Mouse (Mus musculus): ENCODE measurements around the gene Atp6v0e2. TPM values are rescaled to one million over a fixed set of nuclear protein-coding genes. Genes with fewer than 3 reads are reported as not detected.
"Not testable (repeated sequence)": the region's sequence is repeated elsewhere in the genome, so short reads cannot be mapped to it uniquely, and the experiment has no call there.

Atp6v0e2 gene
- polyA plus RNA-seq, 1 experiment from 2014 or later, result 78.6 TPM

GRCm38 (mm10) chr6:48524882-48525281, 12.5 kb upstream of the Atp6v0e2 start:
- not testable (repeated sequence) for H3K4me1 ChIP-seq; H3K27me3 ChIP-seq; H3K4me3 ChIP-seq (replicated peaks); H3K9ac ChIP-seq; H3K27ac ChIP-seq; ATAC-seq (ENCODE audit: low FRiP score); H3K36me3 ChIP-seq (replicated peaks); H3K9me3 ChIP-seq; H3K4me2 ChIP-seq
- WGBS, result over 99% methylated on average over 16 of the region's 16 CpGs

- Histone ChIP-seq H3K27me3 (no peaks in the 10 kb centered on the region), H3K9ac (no peak overlapping the region), H3K27ac (no peak overlapping the region), H3K4me3 (replicated peaks) (no peak overlapping the region), H3K36me3 (replicated peaks) (no peaks in the 10 kb centered on the region; the same call in 1 of the 2 replicates), H3K4me2 (no peak overlapping the region), H3K9me3 (no peaks in the 10 kb centered on the region), H3K4me1 (no peaks in the 10 kb centered on the region)
- no peak for ATAC-seq (ENCODE audit: low FRiP score)
- 82% methylated on average over 9 of the region's 9 CpGs for WGBS
These were observed 9.5 kb upstream of the Atp6v0e2 start for GRCm38 (mm10) chr6:48527901-48528300.

- no peak overlapping the region for H3K4me2 ChIP-seq
- no peaks in the 10 kb centered on the region for H3K9me3 ChIP-seq
- H3K27ac ChIP-seq, result no peak overlapping the region
- no peak for ATAC-seq (ENCODE audit: low FRiP score)
- no peaks in the 10 kb centered on the region; the same call in 1 of the 2 replicates for H3K36me3 ChIP-seq (replicated peaks)
- no peak overlapping the region for H3K9ac ChIP-seq
- no peaks in the 10 kb centered on the region for H3K27me3 ChIP-seq
- H3K4me3 ChIP-seq (replicated peaks), result no peak overlapping the region
- no peaks in the 10 kb centered on the region for H3K4me1 ChIP-seq
- 73% methylated on average over 14 of the region's 14 CpGs for WGBS
These were observed 8.2 kb upstream of the Atp6v0e2 start for GRCm38 (mm10) chr6:48529261-48529660.

- H3K4me3 ChIP-seq (replicated peaks), result no peak overlapping the region
- H3K27me3 ChIP-seq, result no peaks in the 10 kb centered on the region
- no peak overlapping the region for H3K4me2 ChIP-seq
- H3K4me1 ChIP-seq, result no peaks in the 10 kb centered on the region
- no peak overlapping the region for H3K9ac ChIP-seq
- H3K36me3 ChIP-seq (replicated peaks), result no peaks in the 10 kb centered on the region; the same call in 1 of the 2 replicates
- ATAC-seq (ENCODE audit: low FRiP score), result no peak
- 92% methylated on average over 16 of the region's 16 CpGs for WGBS
- no peak overlapping the region for H3K27ac ChIP-seq
- H3K9me3 ChIP-seq, result no peaks in the 10 kb centered on the region
These were observed 7.5 kb upstream of the Atp6v0e2 start for GRCm38 (mm10) chr6:48529871-48530440.

- Histone ChIP-seq H3K4me1 (no peaks in the 10 kb centered on the region), H3K9me3 (no peaks in the 10 kb centered on the region), H3K27ac (no peak overlapping the region), H3K36me3 (replicated peaks) (no peaks in the 10 kb centered on the region; the same call in 1 of the 2 replicates), H3K4me2 (no peak overlapping the region), H3K4me3 (replicated peaks) (no peak overlapping the region), H3K9ac (no peak overlapping the region), H3K27me3 (no peaks in the 10 kb centered on the region)
- WGBS, result 91% methylated on average over 2 of the region's 2 CpGs
- no peak for ATAC-seq (ENCODE audit: low FRiP score)
These were observed 6.6 kb upstream of the Atp6v0e2 start for GRCm38 (mm10) chr6:48530862-48531261.

GRCm38 (mm10) chr6:48533475-48533874, 3.9 kb upstream of the Atp6v0e2 start:
- ATAC-seq (ENCODE audit: low FRiP score), result no peak
- Histone ChIP-seq H3K4me1 (peaks cover 14% of the 10 kb centered on the region), H3K4me3 (replicated peaks) (no peak overlapping the region), H3K27ac (no peak overlapping the region), H3K27me3 (no peaks in the 10 kb centered on the region), H3K9me3 (no peaks in the 10 kb centered on the region), H3K4me2 (no peak overlapping the region), H3K9ac (no peak overlapping the region), H3K36me3 (replicated peaks) (no peaks in the 10 kb centered on the region; the same call in 1 of the 2 replicates)
- 81% methylated on average over 2 of the region's 2 CpGs for WGBS

GRCm38 (mm10) chr6:48534913-48535312, 2.5 kb upstream of the Atp6v0e2 start:
- H3K4me2 ChIP-seq, result no peak overlapping the region
- no peak overlapping the region for H3K27ac ChIP-seq
- no peak overlapping the region for H3K9ac ChIP-seq
- peaks cover 3% of the 10 kb centered on the region; the same call in 1 of the 2 replicates for H3K36me3 ChIP-seq (replicated peaks)
- 81% methylated on average over 8 of the region's 8 CpGs for WGBS
- no peaks in the 10 kb centered on the region for H3K27me3 ChIP-seq
- H3K4me3 ChIP-seq (replicated peaks), result no peak overlapping the region
- H3K4me1 ChIP-seq, result peaks cover 23% of the 10 kb centered on the region
- ATAC-seq (ENCODE audit: low FRiP score), result no peak
- no peaks in the 10 kb centered on the region for H3K9me3 ChIP-seq

GRCm38 (mm10) chr6:48536091-48536490, 1.3 kb upstream of the Atp6v0e2 start:
- 65% methylated on average over 4 of the region's 4 CpGs for WGBS
- H3K9me3 ChIP-seq, result no peaks in the 10 kb centered on the region
- ATAC-seq (ENCODE audit: low FRiP score), result no peak
- no peak overlapping the region for H3K4me2 ChIP-seq
- peaks cover 23% of the 10 kb centered on the region for H3K4me1 ChIP-seq
- H3K4me3 ChIP-seq (replicated peaks), result no peak overlapping the region
- H3K27ac ChIP-seq, result no peak overlapping the region
- H3K27me3 ChIP-seq, result no peaks in the 10 kb centered on the region
- H3K9ac ChIP-seq, result no peak overlapping the region
- H3K36me3 ChIP-seq (replicated peaks), result peaks cover 12% of the 10 kb centered on the region

GRCm38 (mm10) chr6:48538841-48539737, 1.7 kb downstream of the Atp6v0e2 start:
- Histone ChIP-seq H3K9me3 (no peaks in the 10 kb centered on the region), H3K27ac (no peak overlapping the region), H3K4me3 (replicated peaks) (no peak overlapping the region; the same call in 1 of the 2 replicates), H3K4me1 (peaks cover 23% of the 10 kb centered on the region), H3K4me2 (peak overlapping the region; percentile 88), H3K36me3 (replicated peaks) (peaks cover 22% of the 10 kb centered on the region), H3K9ac (0 out of 2 replicates have a peak overlapping the region, but pooled peaks have one; percentile 82), H3K27me3 (no peaks in the 10 kb centered on the region)
- no peak for ATAC-seq (ENCODE audit: low FRiP score)
- 68% methylated on average over 5 of the region's 5 CpGs for WGBS

GRCm38 (mm10) chr6:48539860-48540259, 2.4 kb downstream of the Atp6v0e2 start:
- Histone ChIP-seq H3K4me3 (replicated peaks) (no peak overlapping the region), H3K27ac (no peak overlapping the region), H3K4me2 (no peak overlapping the region), H3K36me3 (replicated peaks) (peaks cover 22% of the 10 kb centered on the region), H3K27me3 (no peaks in the 10 kb centered on the region), H3K9ac (no peak overlapping the region), H3K4me1 (peaks cover 23% of the 10 kb centered on the region), H3K9me3 (no peaks in the 10 kb centered on the region)
- ATAC-seq (ENCODE audit: low FRiP score), result no peak
- WGBS, result 76% methylated on average over 5 of the region's 5 CpGs

- ATAC-seq (ENCODE audit: low FRiP score), result no peak
- WGBS, result 82% methylated on average over 3 of the region's 3 CpGs
- Histone ChIP-seq H3K9ac (no peak overlapping the region), H3K27ac (no peak overlapping the region), H3K9me3 (no peaks in the 10 kb centered on the region), H3K4me2 (no peak overlapping the region), H3K4me1 (peaks cover 23% of the 10 kb centered on the region), H3K4me3 (replicated peaks) (no peak overlapping the region), H3K27me3 (no peaks in the 10 kb centered on the region), H3K36me3 (replicated peaks) (peaks cover 22% of the 10 kb centered on the region)
These were observed 3.3 kb downstream of the Atp6v0e2 start for GRCm38 (mm10) chr6:48540721-48541120.

- Histone ChIP-seq H3K9me3 (no peaks in the 10 kb centered on the region), H3K4me2 (no peak overlapping the region), H3K4me1 (peaks cover 20% of the 10 kb centered on the region), H3K4me3 (replicated peaks) (no peak overlapping the region), H3K27me3 (no peaks in the 10 kb centered on the region), H3K27ac (no peak overlapping the region), H3K36me3 (replicated peaks) (peaks cover 22% of the 10 kb centered on the region), H3K9ac (no peak overlapping the region)
- WGBS, result 69% methylated on average over 7 of the region's 7 CpGs
- ATAC-seq (ENCODE audit: low FRiP score), result no peak
These were observed 4.4 kb downstream of the Atp6v0e2 start for GRCm38 (mm10) chr6:48541560-48542450.

All from forebrain, embryonic 12.5 days (tissue).